ENCODE assay signal across 10 mouse cellular contexts in the genomic region with DNA sequence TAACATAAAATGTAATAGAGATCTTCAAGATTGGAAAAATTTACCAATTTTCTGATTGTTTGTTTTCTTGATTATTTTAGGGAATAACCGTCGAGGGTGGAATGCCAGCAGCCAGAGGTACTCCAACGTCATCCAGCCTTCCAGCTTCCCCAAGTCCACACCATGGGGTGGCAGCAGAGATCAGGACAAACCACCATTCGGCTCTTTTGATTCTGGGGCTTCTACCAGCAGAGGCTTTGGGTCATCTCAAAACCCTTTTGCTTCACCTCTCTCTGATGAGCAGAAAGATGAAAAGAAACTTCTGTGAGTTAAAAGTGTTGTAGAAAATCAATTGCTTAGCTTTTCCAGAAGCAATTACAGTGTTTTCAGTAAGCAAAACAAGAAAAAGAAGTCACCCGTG. TPM values are rescaled to one million over a fixed set of nuclear protein-coding genes. Genes with fewer than 3 reads are reported as not detected.
DNase-seq lines count a peak whose midpoint lies in the region; ATAC-seq and TF ChIP-seq lines count a peak whose summit lies in the region.
"Had no signal": no experiment of that assay in that cellular context is flagged by ENCODE, and none has a peak within 500 bp of the region (broad histone marks: within the 10 kb centered on the region; RNA-seq: fewer than 3 reads in every experiment).

No protein-coding gene starts in this region.

- H3K9me3 ChIP-seq in heart, embryonic 11.5 days (replicated peaks; ENCODE audit: control insufficient read depth, low read length) = no peaks in the 10 kb centered on the region
- H3K9me3 ChIP-seq in ES-Bruce4 (replicated peaks; ENCODE audit: control insufficient read depth, insufficient read depth, low read length, poor library complexity, severe bottlenecking) = no peaks in the 10 kb centered on the region
- H3K9me3 ChIP-seq: G1E had no signal

- peaks cover 4% of the 10 kb centered on the region for H3K4me1 ChIP-seq in heart, adult 2 months (ENCODE audit: control insufficient read depth, insufficient read depth, low read length)
- H3K4me1 ChIP-seq in heart, embryonic 11.5 days (ENCODE audit: control insufficient read depth, insufficient read depth, low read length) = 0 out of 2 replicates have a peak, but pooled peaks cover 3% of the 10 kb centered on the region
- peaks cover 5% of the 10 kb centered on the region for H3K4me1 ChIP-seq in ES-Bruce4 (ENCODE audit: control insufficient read depth, insufficient read depth, low read length)
- peaks cover 3% of the 10 kb centered on the region; the same call in 1 of the 2 replicates for H3K4me1 ChIP-seq in cortical plate, adult 2 months (ENCODE audit: control insufficient read depth, insufficient read depth, low read length)

- no peak overlapping the region for H3K4me3 ChIP-seq in heart, adult 2 months
- H3K4me3 ChIP-seq in heart, embryonic 11.5 days (ENCODE audit: low read depth, low read length) = no peak overlapping the region
- no peak overlapping the region for H3K4me3 ChIP-seq in ES-Bruce4 (ENCODE audit: low read depth, low read length)
- H3K4me3 ChIP-seq in cortical plate, adult 2 months (ENCODE audit: insufficient read depth, low read length) = no peak overlapping the region

- H3K4me2 ChIP-seq in heart, embryonic 11.5 days = no peak overlapping the region

- H3K36me3 ChIP-seq in heart, adult 2 months (ENCODE audit: control insufficient read depth, insufficient read depth, low read length) = no peaks in the 10 kb centered on the region
- H3K36me3 ChIP-seq in heart, embryonic 11.5 days (ENCODE audit: control insufficient read depth, insufficient read depth, low read length) = peaks cover 5% of the 10 kb centered on the region
- peaks cover 15% of the 10 kb centered on the region for H3K36me3 ChIP-seq in ES-Bruce4 (ENCODE audit: control insufficient read depth, insufficient read depth, low read length, poor library complexity, severe bottlenecking)

- no peak overlapping the region for H3K27ac ChIP-seq in heart, adult 2 months
- no peak overlapping the region for H3K27ac ChIP-seq in heart, embryonic 11.5 days (ENCODE audit: low read depth, low read length)
- H3K27ac ChIP-seq in ES-Bruce4 (ENCODE audit: insufficient read depth, low read length) = no peak overlapping the region
- no peak overlapping the region for H3K27ac ChIP-seq in cortical plate, adult 2 months (ENCODE audit: insufficient read depth, low read length)
- H3K27ac ChIP-seq: macrophage had no signal

- TF ChIP-seq POLR2A in heart, adult 2 months (IDR thresholded peaks at IDR 0.05; ENCODE audit: insufficient read depth, low read depth, low read length) = no peak
- no peak for TF ChIP-seq POLR2A in ES-Bruce4 (IDR thresholded peaks at IDR 0.05; ENCODE audit: insufficient read depth, low read length)
- no peak for TF ChIP-seq POLR2A in cortical plate, adult 2 months (IDR thresholded peaks at IDR 0.05; ENCODE audit: extremely low read depth, insufficient read depth, low read length)

- no peaks in the 10 kb centered on the region for H3K79me2 ChIP-seq in heart, adult 2 months (replicated peaks; ENCODE audit: control insufficient read depth, insufficient read depth, low read length)

- no peak overlapping the region for H3K9ac ChIP-seq in heart, adult 2 months (ENCODE audit: low read depth, low read length)
- H3K9ac ChIP-seq in heart, embryonic 11.5 days (ENCODE audit: low read depth, low read length) = no peak overlapping the region
- no peak overlapping the region for H3K9ac ChIP-seq in ES-Bruce4 (ENCODE audit: low read depth, poor library complexity, severe bottlenecking)

- intact Hi-C loops in heart, adult 2 months (cut with DNase I) = loop anchor here (5.0 kb wide), 1 partner anchor 305 kb away; no protein-coding TSS in a partner anchor
- intact Hi-C loops in left cerebral cortex, postnatal 14 days (cut with DNase I) = no loop called here

- peak; percentile 58 for TF ChIP-seq CTCF in heart, adult 2 months (IDR thresholded peaks at IDR 0.05)
- TF ChIP-seq CTCF in ES-Bruce4 (IDR thresholded peaks at IDR 0.05; ENCODE audit: low read depth, low read length) = peak; percentile 53
- TF ChIP-seq CTCF in cortical plate, adult 2 months (IDR thresholded peaks at IDR 0.05; ENCODE audit: extremely low read depth, insufficient read depth, low read length) = peak; percentile 56

- TF ChIP-seq EP300 in heart, adult 2 months (IDR thresholded peaks at IDR 0.05; ENCODE audit: insufficient read depth, low read depth, low read length) = no peak
- TF ChIP-seq EP300 in ES-Bruce4 (IDR thresholded peaks at IDR 0.05; ENCODE audit: insufficient read depth, low read depth, low read length) = no peak

- no peak for ATAC-seq in heart, embryonic 11.5 days (replicated peaks; ENCODE audit: insufficient number of reproducible peaks, low FRiP score, low TSS enrichment)

- 55% methylated on average over 5 of the region's 5 CpGs for WGBS in heart, adult 2 months
- WGBS in heart, embryonic 11.5 days (ENCODE audit: insufficient replicate concordance) = 43% methylated on average over 5 of the region's 5 CpGs

- no peaks in the 10 kb centered on the region for H3K27me3 ChIP-seq in heart, adult 2 months (ENCODE audit: control insufficient read depth, insufficient read depth, low read length)
- no peaks in the 10 kb centered on the region for H3K27me3 ChIP-seq in heart, embryonic 11.5 days (ENCODE audit: control insufficient read depth, insufficient read depth, low read length)
- no peaks in the 10 kb centered on the region for H3K27me3 ChIP-seq in ES-Bruce4 (ENCODE audit: control insufficient read depth, insufficient read depth, low read length, poor library complexity, severe bottlenecking)

- DNase-seq in heart, adult 2 months = no peak
- DNase-seq in left cerebral cortex, postnatal 14 days (ENCODE audit: low spot score in 2 of 2) = peak; percentile 12 to 34
- no peak for DNase-seq in left cerebral cortex, adult 11 months (ENCODE audit: low spot score)
- no peak for DNase-seq in thymus, postnatal 14 days
- no peak for DNase-seq in natural killer cell, adult 2 months (ENCODE audit: low spot score in 2 of 2)

RNA-seq across cellular contexts. Expression of gene Nupl2, which starts 2.5 kb away (rescaled TPM):
- 1 to 10 TPM; 7.4 to 7.6 TPM for total RNA-seq in heart, adult 2 months (2021)
- polyA plus RNA-seq in heart, adult 2 months (2012; rRNA removed) = 5.8 and 7.3 TPM in 2 replicates
- polyA plus RNA-seq in heart, embryonic 11.5 days (2014; fragmentation: Nextera tagmentation; extraction: Ambion mirVana) = 14.2 and 14.6 TPM in 2 replicates
- 10 to 100 TPM in 1 of 2 experiments, 1 to 10 TPM in 1; 9.4 to 10.3 TPM for total RNA-seq in left cerebral cortex, postnatal 14 days (2021)
- 18.1 and 19.3 TPM in 2 replicates for polyA plus RNA-seq in ES-Bruce4 (2011; ENCODE audit: insufficient read depth, insufficient read length, low read depth, missing spikeins)
- polyA plus RNA-seq in cortical plate, adult 2 months (2012; rRNA removed) = 9.3 and 10.5 TPM in 2 replicates

Comparison
In these comparisons a context has a peak if more than half of its experiments do, and no peak if none do; other contexts are left out.
1. DNase-seq: peak in left cerebral cortex, postnatal 14 days (2 of 2); none in heart, adult 2 months (0 of 2), left cerebral cortex, adult 11 months (single experiment), thymus, postnatal 14 days (single experiment) and natural killer cell, adult 2 months (0 of 2).
2. Peak in every context shown above with its lines, with median percentiles within 50 percentile points of each other: CTCF ChIP-seq.